Mouse (Mus musculus) testis, adult 2 months (tissue): ENCODE data around the gene Tmem8b. TPM values are rescaled to one million over a fixed set of nuclear protein-coding genes. Genes with fewer than 3 reads are reported as not detected.

ENCODE experiments used
- H3K27ac ChIP-seq: fragments of 200-500 bp; 2 replicates; pipeline ENCODE4 v1.5.1; 2012; ENCODE audit warnings: low read depth, low read length; ENCODE audit not compliant: control insufficient read depth, insufficient read depth
- H3K27me3 ChIP-seq: fragments of 200-500 bp; 2 replicates; pipeline ENCODE4 v1.6.1; 2012; ENCODE audit warnings: mild to moderate bottlenecking, low read length, moderate library complexity; ENCODE audit not compliant: control insufficient read depth, insufficient read depth
- H3K36me3 ChIP-seq: fragments of 200-500 bp; 2 replicates; pipeline ENCODE4 v1.6.1; 2012; ENCODE audit warnings: mild to moderate bottlenecking, low read length; ENCODE audit not compliant: control insufficient read depth, insufficient read depth
- H3K4me1 ChIP-seq: fragments of 200-500 bp; 2 replicates; pipeline ENCODE4 v1.6.1; 2012; ENCODE audit warnings: low read length; ENCODE audit not compliant: control insufficient read depth, insufficient read depth
- H3K4me3 ChIP-seq: fragments of 200-500 bp; 2 replicates; pipeline ENCODE4 v1.5.1; 2012; ENCODE audit warnings: low read depth, mild to moderate bottlenecking, low read length, moderate library complexity, mixed read lengths; ENCODE audit not compliant: control insufficient read depth
- CTCF ChIP-seq: fragments of 200-500 bp; IDR thresholded peaks from 2 replicates; pipeline ENCODE4 v1.5.1; 2012; ENCODE audit warnings: low read depth, mild to moderate bottlenecking, inconsistent platforms, low read length, moderate library complexity; ENCODE audit not compliant: control insufficient read depth, insufficient read depth, insufficient replicate concordance
- POLR2A ChIP-seq: fragments of 200-500 bp; IDR thresholded peaks from 2 replicates; pipeline ENCODE4 v1.6.1; 2012; ENCODE audit warnings: low read depth, mild to moderate bottlenecking, inconsistent platforms, low read length, moderate library complexity; ENCODE audit not compliant: control insufficient read depth
- polyA plus RNA-seq: library from polyadenylated mRNA; depleted of rRNA; stranded (reverse); fragments of >200 nt; gene quantifications from 2 replicates; pipeline ENCODE4 v1.2.3, GENCODE M21; 2012

Gene Tmem8b
- polyA plus RNA-seq, 1 experiment, result 59.7 TPM

- peaks cover 13% of the 10 kb centered on the region for H3K4me1 ChIP-seq
- H3K4me3 ChIP-seq, result peak overlapping the region; percentile 86
- H3K36me3 ChIP-seq, result no peaks in the 10 kb centered on the region
- no peaks in the 10 kb centered on the region for H3K27me3 ChIP-seq
- no peak for TF ChIP-seq CTCF
- no peak for TF ChIP-seq POLR2A
- no peak overlapping the region for H3K27ac ChIP-seq
Observed at GRCm38 (mm10) chr4:43666412-43666811, 2.4 kb upstream of the Tmem8b start.

- Histone ChIP-seq H3K27ac (peak overlapping the region; percentile 72), H3K36me3 (no peaks in the 10 kb centered on the region; the same call in 1 of the 2 replicates), H3K4me1 (peaks cover 13% of the 10 kb centered on the region), H3K27me3 (no peaks in the 10 kb centered on the region), H3K4me3 (peak overlapping the region; percentile 86)
- no peak for TF ChIP-seq CTCF
Observed at GRCm38 (mm10) chr4:43669428-43669794, 640 bp downstream of the Tmem8b start.

- Histone ChIP-seq H3K4me1 (peaks cover 13% of the 10 kb centered on the region), H3K27ac (no peak overlapping the region), H3K4me3 (no peak overlapping the region), H3K36me3 (no peaks in the 10 kb centered on the region; the same call in none of the 2 replicates), H3K27me3 (no peaks in the 10 kb centered on the region)
- TF ChIP-seq CTCF (peak; percentile 53; the same call in 1 of the 2 replicates), POLR2A (no peak)
Observed at GRCm38 (mm10) chr4:43672070-43672469, 3.3 kb downstream of the Tmem8b start.

GRCm38 (mm10) chr4:43673703-43674102 lies 4.9 kb downstream of the Tmem8b start:
- H3K36me3 ChIP-seq, result no peaks in the 10 kb centered on the region; the same call in none of the 2 replicates
- no peak for TF ChIP-seq POLR2A
- TF ChIP-seq CTCF, result no peak
- no peak overlapping the region for H3K27ac ChIP-seq
- H3K4me1 ChIP-seq, result peaks cover 9% of the 10 kb centered on the region
- no peak overlapping the region for H3K4me3 ChIP-seq
- H3K27me3 ChIP-seq, result no peaks in the 10 kb centered on the region

GRCm38 (mm10) chr4:43674974-43675373 lies 6.2 kb downstream of the Tmem8b start:
- no peaks in the 10 kb centered on the region; the same call in none of the 2 replicates for H3K36me3 ChIP-seq
- H3K4me3 ChIP-seq, result no peak overlapping the region
- peaks cover 1% of the 10 kb centered on the region for H3K4me1 ChIP-seq
- H3K27ac ChIP-seq, result no peak overlapping the region
- TF ChIP-seq POLR2A (no peak), CTCF (no peak)
- H3K27me3 ChIP-seq, result no peaks in the 10 kb centered on the region

GRCm38 (mm10) chr4:43675608-43676007 lies 6.8 kb downstream of the Tmem8b start:
- no peak overlapping the region for H3K27ac ChIP-seq
- no peaks in the 10 kb centered on the region for H3K4me1 ChIP-seq
- no peak overlapping the region for H3K4me3 ChIP-seq
- TF ChIP-seq POLR2A (no peak), CTCF (no peak)
- H3K36me3 ChIP-seq, result no peaks in the 10 kb centered on the region; the same call in none of the 2 replicates
- no peaks in the 10 kb centered on the region for H3K27me3 ChIP-seq

- Histone ChIP-seq H3K4me1 (no peaks in the 10 kb centered on the region), H3K27ac (no peak overlapping the region), H3K4me3 (no peak overlapping the region), H3K36me3 (no peaks in the 10 kb centered on the region; the same call in none of the 2 replicates), H3K27me3 (no peaks in the 10 kb centered on the region)
- no peak for TF ChIP-seq CTCF
- no peak for TF ChIP-seq POLR2A
Observed at GRCm38 (mm10) chr4:43678541-43678940, 9.8 kb downstream of the Tmem8b start.
